Mouse (Mus musculus): ENCODE results near the gene Galnt18.

- TF ChIP-seq CTCF (IDR thresholded peaks at IDR 0.05; ENCODE audit: borderline replicate concordance, control insufficient read depth, extremely low read depth, insufficient read depth, low read length, poor library complexity): no peak
- no peak for TF ChIP-seq POLR2A (IDR thresholded peaks at IDR 0.05; ENCODE audit: control insufficient read depth, extremely low read depth, insufficient read depth, low read length, poor library complexity)
Measured at GRCm38 (mm10) chr7:111605663-111606062, 174.1 kb downstream of the Galnt18 start.
